Mouse (Mus musculus) G1E (cell line): Measurements from ENCODE around the gene Rpn1.

Source experiments
- CTCF ChIP-seq: IDR thresholded peaks from 2 replicates; pipeline ENCODE4 v1.5.1; 2012; ENCODE audit warnings: low read depth, low read length, inconsistent platforms, mixed read lengths
- GATA1 ChIP-seq: IDR thresholded peaks from 2 replicates; pipeline ENCODE4 v1.6.1; 2012; ENCODE audit warnings: borderline replicate concordance, low read length, inconsistent platforms, mixed read lengths
- POLR2AphosphoS5 ChIP-seq: IDR thresholded peaks from 2 replicates; pipeline ENCODE4 v1.6.1; 2012; ENCODE audit warnings: low read depth, low read length, inconsistent platforms; ENCODE audit not compliant: insufficient replicate concordance
- TAL1 ChIP-seq: conservative IDR thresholded peaks from 2 replicates; pipeline ENCODE4 v1.6.1; 2012; ENCODE audit warnings: low read depth, low read length, inconsistent platforms, mixed read lengths

DNA sequence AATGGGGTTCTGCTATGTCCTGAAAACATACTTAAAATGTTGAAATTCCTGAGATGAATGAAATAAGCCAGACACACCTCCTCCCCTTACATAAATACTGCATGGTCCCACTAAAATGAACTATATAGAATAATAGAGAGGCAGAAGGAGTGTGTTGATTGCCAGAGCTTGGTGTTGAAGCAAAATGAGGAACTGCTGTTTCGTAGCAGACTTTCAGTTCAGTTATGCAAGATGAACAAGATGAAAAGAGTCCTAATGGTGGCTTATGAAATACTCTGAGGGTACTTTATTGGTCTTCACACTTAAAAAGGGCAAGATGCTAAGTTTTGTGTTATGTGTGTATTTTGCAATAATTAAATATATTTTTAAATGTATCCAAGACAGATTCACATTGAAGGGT is 15.5 kb upstream of the Rpn1 start:
- no peak for TF ChIP-seq CTCF
- TF ChIP-seq GATA1 = no peak
- TF ChIP-seq TAL1 = no peak
- TF ChIP-seq POLR2AphosphoS5 = no peak
